Mouse (Mus musculus) neural tube, embryonic 14.5 days (tissue): ENCODE data around the gene Bbs1. TPM values are rescaled to one million over a fixed set of nuclear protein-coding genes. Genes with fewer than 3 reads are reported as not detected.
A peak's percentile ranks its signal among the peaks of the same experiment; 100 is the strongest.
"Not testable (repeated sequence)": the region's sequence is repeated elsewhere in the genome, so short reads cannot be mapped to it uniquely, and the experiment has no call there.

Experiments
- ATAC-seq: fragments of 200-750 bp; cut with Nextera tagmentation; 2 replicates; pipeline ENCODE4 v1.8.0; 2017; ENCODE audit warnings: low read depth, mild to moderate bottlenecking, moderate TSS enrichment, moderate library complexity
- H3K27ac ChIP-seq: fragments of 300-500 bp; sonication (generic); 2 replicates; pipeline ENCODE4 v1.5.1; 2014; ENCODE audit warnings: low read depth, mild to moderate bottlenecking, control low read depth, low read length, moderate library complexity, mixed read lengths
- H3K27me3 ChIP-seq: fragments of 300-500 bp; sonication (generic); 2 replicates; pipeline ENCODE4 v1.6.1; 2014; ENCODE audit warnings: low read length; ENCODE audit not compliant: control insufficient read depth, insufficient read depth
- H3K36me3 ChIP-seq: fragments of 300-500 bp; sonication (generic); 2 replicates; pipeline ENCODE4 v1.6.1; 2014; ENCODE audit warnings: low read length, mixed read lengths; ENCODE audit not compliant: control insufficient read depth, insufficient read depth
- H3K4me1 ChIP-seq: fragments of 300-500 bp; sonication (generic); 2 replicates; pipeline ENCODE4 v1.6.1; 2014; ENCODE audit warnings: low read length; ENCODE audit not compliant: control insufficient read depth, insufficient read depth
- H3K4me2 ChIP-seq: fragments of 300-500 bp; sonication (generic); 2 replicates; pipeline ENCODE4 v1.6.1; 2014; ENCODE audit warnings: mild to moderate bottlenecking, low read depth, low read length, control low read depth
- H3K4me3 ChIP-seq: fragments of 300-500 bp; sonication (generic); 2 replicates; pipeline ENCODE4 v1.5.1; 2014; ENCODE audit warnings: low read depth, low read length, control low read depth, mixed read lengths
- H3K9ac ChIP-seq: fragments of 300-500 bp; sonication (generic); replicated peaks from 2 replicates; pipeline ENCODE4 v1.6.1; 2014; ENCODE audit warnings: low read depth, mild to moderate bottlenecking, control low read depth, low read length, mixed read lengths
- H3K9me3 ChIP-seq: fragments of 300-500 bp; sonication (generic); 2 replicates; pipeline ENCODE4 v1.6.1; 2016; ENCODE audit warnings: low read length; ENCODE audit not compliant: control insufficient read depth
- WGBS: fragments of 180-500 bp; shearing (Covaris S2); extraction: QIAGEN DNeasy Blood & Tissue Kit; methylation state at CpG from one replicate; pipeline ENCODE4 v1.1.7; 2014; 5-methylcytosine and 5-hydroxymethylcytosine counted together
- polyA plus RNA-seq: library from polyadenylated mRNA; unstranded; fragments of >200 nt; fragmentation: Nextera tagmentation; extraction: Ambion mirVana; gene quantifications from 2 replicates; pipeline ENCODE4 v1.2.1, GENCODE M21; 2014

Gene Bbs1
- polyA plus RNA-seq, result 7.8 and 10.8 TPM in 2 replicates

GRCm38 (mm10) chr19:4905979-4906794, at the start of gene Bbs1:
TSS of gene Bbs1 (minus strand) at chr19:4906628.
- Histone ChIP-seq H3K36me3 (peaks cover 21% of the 10 kb centered on the region), H3K4me2 (peak within 1 kb of the TSS; percentile 71), H3K27me3 (no peaks in the 10 kb centered on the region), H3K27ac (peak within 1 kb of the TSS; percentile 69), H3K4me1 (peaks cover 6% of the 10 kb centered on the region; the same call in 1 of the 2 replicates), H3K4me3 (peak within 1 kb of the TSS; percentile 55), H3K9me3 (no peaks in the 10 kb centered on the region), H3K9ac (peak within 1 kb of the TSS; percentile 61)
- 9% methylated on average over 31 of the region's 31 CpGs for WGBS
- ATAC-seq, result peak; percentile 72

GRCm38 (mm10) chr19:4948641-4949040, 42.2 kb upstream of the Bbs1 start:
- H3K27me3 ChIP-seq, H3K9me3 ChIP-seq, ATAC-seq, H3K36me3 ChIP-seq, H3K9ac ChIP-seq, H3K27ac ChIP-seq, H3K4me2 ChIP-seq, H3K4me3 ChIP-seq, H3K4me1 ChIP-seq: not testable (repeated sequence)
- 80% methylated on average over 9 of the region's 9 CpGs for WGBS

- Histone ChIP-seq H3K4me3 (no peak overlapping the region), H3K36me3 (no peaks in the 10 kb centered on the region), H3K27me3 (peaks cover 3% of the 10 kb centered on the region; the same call in 1 of the 2 replicates), H3K9ac (no peak overlapping the region), H3K9me3 (no peaks in the 10 kb centered on the region), H3K4me1 (peaks cover 9% of the 10 kb centered on the region; the same call in 1 of the 2 replicates), H3K27ac (no peak overlapping the region), H3K4me2 (no peak overlapping the region)
- no peak for ATAC-seq
- 41% methylated on average over 6 of the region's 6 CpGs for WGBS
Measured at GRCm38 (mm10) chr19:4945540-4945939, 39.1 kb upstream of the Bbs1 start.

GRCm38 (mm10) chr19:4943253-4943588, 36.8 kb upstream of the Bbs1 start:
- H3K4me2 ChIP-seq, result peak overlapping the region; percentile 86
- peak overlapping the region; percentile 73 for H3K4me3 ChIP-seq
- peaks cover 9% of the 10 kb centered on the region; the same call in 1 of the 2 replicates for H3K4me1 ChIP-seq
- H3K27ac ChIP-seq, result peak overlapping the region; percentile 76
- H3K36me3 ChIP-seq, result no peaks in the 10 kb centered on the region
- no peaks in the 10 kb centered on the region for H3K9me3 ChIP-seq
- peaks cover 3% of the 10 kb centered on the region; the same call in 1 of the 2 replicates for H3K27me3 ChIP-seq
- no peak; the same call in 1 of the 2 replicates for ATAC-seq
- peak overlapping the region; percentile 78 for H3K9ac ChIP-seq
- WGBS, result 5% methylated on average over 13 of the region's 13 CpGs

GRCm38 (mm10) chr19:4942551-4943252, 36.3 kb upstream of the Bbs1 start, which contains the start of gene Peli3:
TSS of gene Peli3 (minus strand) at chr19:4943127.
- ATAC-seq, result peak; percentile 95
- WGBS, result under 1% methylated on average over 50 of the region's 55 CpGs

GRCm38 (mm10) chr19:4937444-4938310, 31.2 kb upstream of the Bbs1 start:
- no peak overlapping the region for H3K27ac ChIP-seq
- H3K4me1 ChIP-seq, result peaks cover 6% of the 10 kb centered on the region; the same call in 1 of the 2 replicates
- no peak for ATAC-seq
- WGBS, result 89% methylated on average over 17 of the region's 17 CpGs
- no peaks in the 10 kb centered on the region for H3K9me3 ChIP-seq
- H3K27me3 ChIP-seq, result peaks cover 2% of the 10 kb centered on the region; the same call in 1 of the 2 replicates
- no peak overlapping the region for H3K4me3 ChIP-seq
- 0 out of 2 replicates have a peak, but pooled peaks cover 6% of the 10 kb centered on the region for H3K36me3 ChIP-seq
- no peak overlapping the region for H3K9ac ChIP-seq
- no peak overlapping the region for H3K4me2 ChIP-seq

More at GRCm38 (mm10) chr19:4942551-4943252, 36.3 kb upstream of the Bbs1 start, which contains the start of gene Peli3:
- Histone ChIP-seq H3K9ac (peak within 1 kb of the TSS; percentile 78), H3K4me3 (peak within 1 kb of the TSS; percentile 73), H3K4me1 (peaks cover 9% of the 10 kb centered on the region; the same call in 1 of the 2 replicates), H3K4me2 (peak within 1 kb of the TSS; percentile 86), H3K9me3 (no peaks in the 10 kb centered on the region), H3K36me3 (no peaks in the 10 kb centered on the region), H3K27ac (peak within 1 kb of the TSS; percentile 76), H3K27me3 (peaks cover 3% of the 10 kb centered on the region; the same call in 1 of the 2 replicates)

GRCm38 (mm10) chr19:4936896-4937295, 30.5 kb upstream of the Bbs1 start:
- H3K4me2 ChIP-seq, result no peak overlapping the region
- H3K4me3 ChIP-seq, result no peak overlapping the region
- H3K27ac ChIP-seq, result no peak overlapping the region
- peaks cover under 1% of the 10 kb centered on the region; the same call in 1 of the 2 replicates for H3K4me1 ChIP-seq
- WGBS, result 81% methylated on average over 2 of the region's 2 CpGs
- ATAC-seq, result no peak
- no peaks in the 10 kb centered on the region for H3K9me3 ChIP-seq
- H3K27me3 ChIP-seq, result no peaks in the 10 kb centered on the region
- H3K36me3 ChIP-seq, result 0 out of 2 replicates have a peak, but pooled peaks cover 6% of the 10 kb centered on the region
- H3K9ac ChIP-seq, result no peak overlapping the region

GRCm38 (mm10) chr19:4928781-4929180, 22.4 kb upstream of the Bbs1 start:
- no peak overlapping the region for H3K9ac ChIP-seq
- 0 out of 2 replicates have a peak, but pooled peaks cover 9% of the 10 kb centered on the region for H3K36me3 ChIP-seq
- H3K4me3 ChIP-seq, result no peak overlapping the region
- 53% methylated on average over 5 of the region's 5 CpGs for WGBS
- no peaks in the 10 kb centered on the region for H3K9me3 ChIP-seq
- peak; percentile 16; the same call in 1 of the 2 replicates for ATAC-seq
- H3K27ac ChIP-seq, result no peak overlapping the region
- peak overlapping the region; percentile 68 for H3K4me2 ChIP-seq
- no peaks in the 10 kb centered on the region for H3K27me3 ChIP-seq
- peaks cover 13% of the 10 kb centered on the region for H3K4me1 ChIP-seq
